Mouse (Mus musculus) cerebellum, adult 2 months (tissue): ENCODE measurements around the gene Zscan20. TPM values are rescaled to one million over a fixed set of nuclear protein-coding genes. Genes with fewer than 3 reads are reported as not detected.

Source experiments
- DNase-seq, 2 experiments: peaks; one replicate each; pipeline ENCODE4 v3.0.0; 2021
- H3K27ac ChIP-seq: fragments of 200-500 bp; 2 replicates; pipeline ENCODE4 v1.5.1; 2012; ENCODE audit warnings: low read length, control low read depth, inconsistent platforms; ENCODE audit not compliant: insufficient read depth
- H3K27me3 ChIP-seq: fragments of 200-500 bp; 2 replicates; pipeline ENCODE4 v1.6.1; 2012; ENCODE audit warnings: inconsistent platforms, mild to moderate bottlenecking, low read length, moderate library complexity; ENCODE audit not compliant: control insufficient read depth, insufficient read depth
- H3K4me1 ChIP-seq: fragments of 200-500 bp; 2 replicates; pipeline ENCODE4 v1.6.1; 2011; ENCODE audit warnings: low read length; ENCODE audit not compliant: control insufficient read depth, insufficient read depth
- H3K4me3 ChIP-seq: fragments of 200-500 bp; replicated peaks from 2 replicates; pipeline ENCODE3; 2011; ENCODE audit warnings: mild to moderate bottlenecking, low read depth, low read length, control low read depth; ENCODE audit not compliant: insufficient read depth
- CTCF ChIP-seq: fragments of 200-500 bp; IDR thresholded peaks from 2 replicates; pipeline ENCODE4 v1.5.1; 2011; ENCODE audit warnings: low read depth, mild to moderate bottlenecking, control low read depth, low read length, moderate library complexity, borderline replicate concordance; ENCODE audit not compliant: insufficient read depth
- POLR2A ChIP-seq: fragments of 200-500 bp; IDR thresholded peaks from 2 replicates; pipeline ENCODE4 v1.6.1; 2011; ENCODE audit warnings: low read length, control low read depth, borderline replicate concordance; ENCODE audit not compliant: insufficient read depth
- WGBS: fragments of 180-500 bp; shearing (Covaris S2); methylation state at CpG from one replicate; pipeline ENCODE4 v1.1.7; 2018; 5-methylcytosine and 5-hydroxymethylcytosine counted together
- polyA plus RNA-seq: library from polyadenylated mRNA; depleted of rRNA; stranded (reverse); fragments of >200 nt; gene quantifications from 2 replicates; pipeline ENCODE4 v1.2.3, GENCODE M21; 2012

Zscan20 gene
- polyA plus RNA-seq, 1 experiment, result 4.9 TPM

DNA sequence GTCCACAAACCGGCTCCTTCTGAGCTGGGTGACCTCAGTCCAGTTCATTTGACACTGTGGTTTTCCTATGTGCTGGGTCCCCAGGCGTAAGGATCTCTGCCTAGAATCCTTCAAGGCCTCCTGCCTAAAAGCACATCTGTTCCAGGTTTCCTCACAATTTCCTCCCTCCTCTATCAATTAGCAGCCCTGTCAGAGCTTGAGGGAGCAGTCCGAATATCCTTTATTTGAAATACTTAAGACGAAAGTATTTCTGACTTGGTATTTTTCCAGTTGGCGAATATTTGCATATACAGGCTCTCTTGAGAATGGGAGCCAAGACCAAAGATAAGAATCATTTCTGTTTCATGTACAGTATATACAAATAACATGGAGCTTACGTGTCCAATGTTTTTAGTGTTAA, 36.0 kb upstream of the Zscan20 start:
- no peaks in the 10 kb centered on the region for H3K27me3 ChIP-seq
- no peak for DNase-seq
- H3K27ac ChIP-seq, result no peak overlapping the region
- 84% methylated on average over 6 of the region's 6 CpGs for WGBS
- no peak for TF ChIP-seq POLR2A
- peaks cover under 1% of the 10 kb centered on the region; the same call in 1 of the 2 replicates for H3K4me1 ChIP-seq
- H3K4me3 ChIP-seq, result no peak overlapping the region

DNA sequence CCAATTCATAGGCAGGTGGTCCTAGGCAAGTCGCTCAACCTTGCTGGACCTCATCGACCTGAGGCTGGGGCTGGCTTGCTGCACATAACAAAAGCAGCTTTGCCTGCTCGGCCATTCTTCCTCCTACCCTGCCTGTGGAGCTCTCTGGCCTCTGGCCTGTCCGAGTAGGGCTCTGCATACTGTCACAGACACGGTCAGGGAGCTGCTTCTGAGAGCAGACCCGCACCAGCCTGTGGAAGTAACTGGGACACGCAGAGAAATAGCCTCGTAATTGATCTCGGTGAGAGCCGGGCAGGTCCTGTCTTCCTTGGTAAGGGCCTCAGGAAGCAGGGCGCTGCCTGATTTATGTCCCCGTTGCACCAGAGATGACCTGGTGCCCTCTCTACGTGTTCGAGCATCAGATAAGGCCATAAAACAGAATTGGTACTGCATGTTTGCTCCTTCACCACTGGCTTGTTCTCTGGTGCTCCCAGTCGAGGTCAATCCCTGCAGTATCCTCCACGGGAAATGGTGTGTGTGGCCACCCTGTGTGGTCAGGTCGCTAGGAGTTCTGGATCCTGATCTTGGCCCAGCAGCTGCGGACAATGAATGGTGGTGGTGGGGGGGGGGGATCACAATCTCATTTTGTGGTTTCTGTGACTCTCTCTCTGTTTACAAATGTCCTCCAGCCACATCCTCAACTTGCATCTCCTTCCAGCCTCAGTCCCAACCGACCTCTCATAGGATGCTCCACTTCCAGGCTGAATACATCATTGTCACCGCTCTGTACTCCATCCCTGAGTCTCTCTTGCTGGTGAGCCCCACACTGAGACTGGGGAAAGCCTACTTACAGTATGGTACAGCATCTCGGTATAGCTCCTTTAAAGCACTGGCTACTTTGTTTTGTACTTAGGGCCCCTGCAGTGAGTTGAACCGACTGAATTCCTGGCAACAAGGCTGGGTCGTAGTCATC, 32.1 kb upstream of the Zscan20 start:
- 79% methylated on average over 23 of the region's 23 CpGs for WGBS
- H3K27me3 ChIP-seq, result no peaks in the 10 kb centered on the region
- H3K4me1 ChIP-seq, result no peaks in the 10 kb centered on the region
- H3K27ac ChIP-seq, result no peak overlapping the region
- TF ChIP-seq CTCF (no peak), POLR2A (no peak)
- H3K4me3 ChIP-seq, result no peak overlapping the region
- DNase-seq, result no peak

DNA sequence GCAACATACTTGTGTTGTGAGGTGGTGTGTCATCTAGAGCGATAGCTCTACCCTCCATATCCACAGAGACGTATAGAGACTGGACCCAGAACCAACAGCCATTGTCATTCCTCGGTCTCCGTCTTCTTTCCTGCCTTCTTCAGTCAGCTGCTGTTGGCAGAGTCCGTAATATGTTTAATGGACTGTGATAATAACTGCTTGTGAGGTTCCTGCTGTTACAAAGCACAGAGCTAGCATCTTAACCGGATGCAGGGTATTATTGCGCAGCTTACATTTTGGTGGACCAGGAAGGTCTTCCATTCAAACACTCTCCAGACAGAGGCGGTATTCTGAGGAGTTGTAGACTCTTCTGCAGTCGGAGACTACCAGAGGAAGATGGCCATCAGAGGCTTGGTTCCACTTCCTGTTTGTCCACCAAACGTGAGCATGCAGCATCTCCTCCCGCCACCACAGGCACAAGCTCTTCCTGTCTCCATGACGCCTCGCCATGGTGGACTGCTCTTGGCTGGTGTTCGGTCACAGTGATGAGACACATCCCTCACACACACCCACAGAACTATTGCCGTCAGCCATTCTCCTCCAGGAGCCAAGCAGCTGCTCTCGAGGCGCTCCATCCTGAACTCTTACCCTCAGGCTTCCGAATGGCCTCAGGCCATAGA, 28.5 kb upstream of the Zscan20 start:
- Histone ChIP-seq H3K27ac (no peak overlapping the region), H3K4me3 (no peak overlapping the region), H3K27me3 (no peaks in the 10 kb centered on the region), H3K4me1 (no peaks in the 10 kb centered on the region)
- DNase-seq, result no peak
- 62% methylated on average over 18 of the region's 18 CpGs for WGBS
- no peak for TF ChIP-seq CTCF
- no peak for TF ChIP-seq POLR2A

DNA sequence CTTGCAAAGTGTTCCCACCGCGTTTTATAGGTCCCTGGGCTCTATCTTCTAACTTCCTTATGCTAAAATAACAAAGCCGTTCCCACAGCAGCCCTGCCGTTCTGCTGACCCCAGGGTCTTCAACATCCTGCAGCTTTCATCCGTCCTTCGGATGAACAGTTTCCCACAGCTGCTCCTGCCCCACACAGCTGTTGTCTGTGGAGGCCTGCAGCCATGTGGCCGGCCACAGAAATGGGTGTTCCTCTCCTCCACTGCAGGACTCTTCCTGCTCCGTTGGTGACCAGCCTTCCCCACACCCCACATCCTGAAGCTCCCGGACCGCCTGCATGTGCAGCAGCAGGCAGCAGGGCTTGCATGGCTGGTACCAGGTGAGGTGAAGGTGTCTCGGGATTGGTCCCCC, 27.4 kb upstream of the Zscan20 start:
- H3K27ac ChIP-seq, result no peak overlapping the region
- 65% methylated on average over 11 of the region's 11 CpGs for WGBS
- H3K27me3 ChIP-seq, result no peaks in the 10 kb centered on the region
- TF ChIP-seq POLR2A (no peak), CTCF (no peak)
- H3K4me1 ChIP-seq, result no peaks in the 10 kb centered on the region
- H3K4me3 ChIP-seq, result no peak overlapping the region
- no peak for DNase-seq

DNA sequence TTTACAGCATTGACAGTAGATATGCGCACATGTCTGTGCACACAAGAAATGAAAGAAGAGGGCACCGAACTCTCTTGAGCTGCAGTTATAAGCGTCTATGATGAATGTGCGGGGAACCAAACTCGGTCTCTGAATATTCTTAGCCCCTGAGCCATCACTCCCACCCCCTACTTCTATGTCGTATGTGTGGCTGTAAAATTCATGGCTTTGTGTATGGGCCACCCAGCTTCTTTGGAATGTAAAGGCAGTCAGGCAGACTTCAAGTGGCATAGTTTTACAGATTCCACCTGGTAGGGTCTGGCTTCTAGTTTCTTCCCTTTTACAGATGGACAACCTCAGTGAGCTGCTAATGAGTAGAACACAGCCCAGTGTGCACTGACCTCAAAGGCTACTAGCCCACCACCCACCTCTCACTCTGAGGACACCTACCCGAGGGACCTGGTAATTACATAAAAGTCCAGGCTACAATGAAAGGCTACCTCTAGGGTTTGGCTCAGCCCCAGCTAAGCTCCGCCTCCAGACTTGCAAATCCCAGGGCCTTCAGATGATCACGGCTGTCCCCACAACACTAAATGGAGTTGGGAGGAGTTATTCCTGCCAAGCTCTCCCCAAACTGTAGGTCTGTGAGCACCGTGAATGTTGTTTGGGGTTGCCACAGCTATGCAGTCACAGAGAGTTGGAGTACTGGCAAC, 26.1 kb upstream of the Zscan20 start:
- no peak overlapping the region for H3K27ac ChIP-seq
- 77% methylated on average over 10 of the region's 10 CpGs for WGBS
- no peak for DNase-seq
- H3K4me3 ChIP-seq, result no peak overlapping the region
- no peak for TF ChIP-seq CTCF
- TF ChIP-seq POLR2A, result no peak
- H3K27me3 ChIP-seq, result no peaks in the 10 kb centered on the region
- H3K4me1 ChIP-seq, result no peaks in the 10 kb centered on the region

DNA sequence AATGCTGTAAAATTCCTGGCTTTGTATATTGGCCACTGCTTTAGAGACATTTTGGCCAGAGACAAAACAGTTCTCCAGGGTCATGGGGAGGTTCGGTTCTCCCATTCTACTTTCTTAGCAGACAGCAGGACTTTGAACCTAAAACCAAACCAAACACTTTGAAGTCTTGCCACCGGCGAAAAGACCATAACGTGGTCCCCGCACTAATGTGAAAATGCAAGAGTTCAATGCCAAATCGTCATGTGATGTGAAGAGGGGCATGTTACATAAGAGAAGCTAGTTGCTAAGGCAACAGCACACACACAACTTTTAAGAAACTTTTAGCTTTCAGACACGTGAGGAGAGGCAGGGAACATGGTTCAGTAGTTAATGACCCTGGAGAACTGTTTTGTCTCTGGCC, 25.6 kb upstream of the Zscan20 start:
- H3K27me3 ChIP-seq, result no peaks in the 10 kb centered on the region
- 64% methylated on average over 7 of the region's 7 CpGs for WGBS
- DNase-seq, result no peak
- no peak for TF ChIP-seq POLR2A
- no peak for TF ChIP-seq CTCF
- H3K27ac ChIP-seq, result no peak overlapping the region
- H3K4me3 ChIP-seq, result no peak overlapping the region
- H3K4me1 ChIP-seq, result no peaks in the 10 kb centered on the region

DNA sequence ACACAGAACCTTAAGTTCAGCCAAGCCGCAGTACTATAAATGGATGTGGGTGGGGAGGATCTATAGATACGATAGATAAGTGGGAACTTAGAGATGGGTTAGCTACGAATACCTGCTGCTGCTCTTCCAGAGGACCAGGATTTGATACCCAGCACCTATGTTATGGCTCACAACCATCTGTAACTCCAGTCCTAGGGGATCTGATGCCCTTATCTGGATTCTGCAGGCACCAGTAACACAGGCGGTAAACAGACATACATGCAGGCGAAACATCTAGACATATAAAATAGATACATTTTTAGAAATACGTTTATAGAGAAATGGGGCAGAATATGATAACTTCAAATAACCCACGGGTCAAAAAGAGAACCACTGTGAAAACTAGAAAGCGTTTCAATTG, 11.2 kb upstream of the Zscan20 start:
- no peak for DNase-seq
- no peak overlapping the region for H3K4me3 ChIP-seq
- TF ChIP-seq POLR2A (no peak), CTCF (no peak)
- no peaks in the 10 kb centered on the region for H3K4me1 ChIP-seq
- H3K27ac ChIP-seq, result no peak overlapping the region
- WGBS, result 91% methylated on average over 8 of the region's 8 CpGs
- no peaks in the 10 kb centered on the region for H3K27me3 ChIP-seq

DNA sequence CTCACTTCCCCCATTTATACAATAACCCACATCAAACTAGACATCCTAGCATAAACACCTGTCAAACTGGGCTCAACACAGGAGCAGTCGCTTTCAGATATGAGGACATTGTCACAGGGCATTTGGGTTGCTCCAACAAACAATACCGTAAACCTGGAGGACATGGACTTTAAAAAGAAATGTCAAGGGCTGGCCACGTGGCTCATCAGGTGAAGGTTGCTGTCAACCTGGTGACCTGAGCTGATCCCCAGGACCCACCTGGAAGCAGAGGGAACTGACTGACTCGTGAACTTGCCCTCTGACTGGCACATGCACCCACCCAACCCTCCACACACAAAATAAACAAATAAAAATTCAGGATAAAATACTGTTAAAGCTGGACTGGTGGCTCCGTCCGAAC, 10.7 kb upstream of the Zscan20 start:
- Histone ChIP-seq H3K27me3 (no peaks in the 10 kb centered on the region), H3K4me1 (no peaks in the 10 kb centered on the region), H3K27ac (no peak overlapping the region), H3K4me3 (no peak overlapping the region)
- WGBS, result 90% methylated on average over 6 of the region's 6 CpGs
- no peak for DNase-seq
- TF ChIP-seq CTCF, result no peak
- no peak for TF ChIP-seq POLR2A
